ENCODE assay signal across 8 mouse cellular contexts in the genomic region with DNA sequence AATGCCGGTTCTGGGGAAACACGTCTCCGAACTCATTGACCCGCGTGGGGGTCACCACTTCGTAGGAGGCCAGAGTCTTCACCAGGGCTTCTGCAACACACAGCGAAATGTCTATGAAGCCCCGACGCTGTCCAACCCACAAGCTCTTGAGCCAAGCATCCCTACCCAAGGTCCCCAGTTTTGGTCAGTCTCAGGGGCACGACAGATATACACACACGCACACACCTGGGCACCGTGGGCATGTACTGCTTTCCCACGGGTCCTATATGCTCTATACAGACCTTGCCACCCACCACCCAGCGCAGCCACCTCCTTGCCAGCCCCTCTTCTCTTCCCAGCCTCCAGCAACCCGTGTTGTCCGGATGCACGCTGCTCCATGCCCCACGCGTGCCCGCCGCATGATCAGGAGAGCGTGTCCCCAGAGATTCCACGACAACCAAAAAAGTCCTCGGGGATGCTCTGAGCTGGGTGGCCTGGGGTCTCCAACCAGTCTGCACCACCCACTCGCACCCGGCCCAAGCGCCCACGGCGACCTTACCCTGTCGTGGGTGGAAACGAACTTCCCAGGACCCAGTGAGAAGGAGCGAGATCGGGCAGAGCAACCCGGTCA.
A peak's percentile ranks its signal among the peaks of the same experiment; 100 is the strongest.
DNase-seq lines count a peak whose midpoint lies in the region; ATAC-seq and TF ChIP-seq lines count a peak whose summit lies in the region.

No protein-coding gene starts in this region.

- H3K4me2 ChIP-seq in heart, embryonic 12.5 days = peak overlapping the region; percentile 99
- H3K4me2 ChIP-seq in liver, embryonic 14.5 days (ENCODE audit: low read depth) = peak overlapping the region; percentile 67
- peak overlapping the region; percentile 98 for H3K4me2 ChIP-seq in stomach, embryonic 16.5 days (ENCODE audit: low read depth, low read length)

- H3K9ac ChIP-seq in heart, embryonic 12.5 days = peak overlapping the region; percentile 79
- H3K9ac ChIP-seq in liver, embryonic 14.5 days (replicated peaks) = no peak overlapping the region
- peak overlapping the region; percentile 75 for H3K9ac ChIP-seq in stomach, embryonic 16.5 days (ENCODE audit: low read length)

- TF ChIP-seq CTCF in liver, embryonic 14.5 days (IDR thresholded peaks at IDR 0.05; ENCODE audit: low read depth) = no peak

- no peak for TF ChIP-seq EP300 in liver, embryonic 14.5 days (IDR thresholded peaks at IDR 0.05; ENCODE audit: low read depth)

- peak; percentile 58 for ATAC-seq in heart, embryonic 12.5 days (ENCODE audit: insufficient number of reproducible peaks, low FRiP score)
- ATAC-seq in liver, embryonic 14.5 days (ENCODE audit: insufficient read depth) = peak; percentile 19; the same call in 1 of the 2 replicates
- ATAC-seq in stomach, embryonic 16.5 days (ENCODE audit: insufficient read depth, low FRiP score) = no peak; the same call in 1 of the 2 replicates

- DNase-seq in left cerebral cortex, postnatal 36 days (ENCODE audit: low spot score in 2 of 2) = peak; percentile 18 to 34
- no peak for DNase-seq in left cerebral cortex, adult 9 months (ENCODE audit: low spot score in 2 of 2)
- DNase-seq in embryo, embryonic 11.5 days (ENCODE audit: low read depth, low spot score) = peak; percentile 2
- no peak for DNase-seq in liver, embryonic 14.5 days (ENCODE audit: low read depth in 3 of 3, low spot score in 3 of 3)
- DNase-seq in adrenal gland, postnatal 10 days = no peak
- DNase-seq in yolk sac, embryonic 10.5 days (ENCODE audit: low spot score) = no peak

- H3K4me3 ChIP-seq in heart, embryonic 12.5 days = peak overlapping the region; percentile 81
- peak overlapping the region; percentile 17 to 50 for H3K4me3 ChIP-seq in liver, embryonic 14.5 days (ENCODE audit: insufficient read depth in 1 of 2, low read depth in 2 of 2, low read length in 2 of 2)
- H3K4me3 ChIP-seq in stomach, embryonic 16.5 days (replicated peaks; ENCODE audit: low read length) = peak overlapping the region; percentile 68

- H3K9me3 ChIP-seq in heart, embryonic 12.5 days (replicated peaks) = no peaks in the 10 kb centered on the region
- no peaks in the 10 kb centered on the region for H3K9me3 ChIP-seq in liver, embryonic 14.5 days (ENCODE audit: control insufficient read depth, low read length)
- H3K9me3 ChIP-seq in stomach, embryonic 16.5 days (replicated peaks; ENCODE audit: control insufficient read depth, low read length) = no peaks in the 10 kb centered on the region

- H3K4me1 ChIP-seq in heart, embryonic 12.5 days (replicated peaks) = peaks cover 11% of the 10 kb centered on the region
- H3K4me1 ChIP-seq in liver, embryonic 14.5 days (replicated peaks; ENCODE audit: control insufficient read depth in 2 of 2, insufficient read depth in 2 of 2, low read length in 1 of 2) = no peaks in the 10 kb centered on the region
- H3K4me1 ChIP-seq in stomach, embryonic 16.5 days (ENCODE audit: control insufficient read depth, insufficient read depth, low read length) = peaks cover 8% of the 10 kb centered on the region

- H3K27ac ChIP-seq in heart, embryonic 12.5 days (ENCODE audit: poor library complexity, severe bottlenecking) = no peak overlapping the region
- H3K27ac ChIP-seq in liver, embryonic 14.5 days = no peak overlapping the region
- no peak overlapping the region for H3K27ac ChIP-seq in stomach, embryonic 16.5 days (ENCODE audit: low read length)

- H3K27me3 ChIP-seq in heart, embryonic 12.5 days (replicated peaks) = peaks cover 35% of the 10 kb centered on the region
- peaks cover 26% of the 10 kb centered on the region for H3K27me3 ChIP-seq in liver, embryonic 14.5 days (ENCODE audit: control insufficient read depth, insufficient read depth, low read length)
- 0 out of 2 replicates have a peak, but pooled peaks cover 8% of the 10 kb centered on the region for H3K27me3 ChIP-seq in stomach, embryonic 16.5 days (ENCODE audit: control insufficient read depth, insufficient read depth, low read length)

- intact Hi-C loops in left cerebral cortex, postnatal 36 days (cut with DNase I) = no loop called here

- WGBS in heart, embryonic 12.5 days = 3% methylated on average over 34 of the region's 34 CpGs
- WGBS in liver, embryonic 14.5 days (ENCODE audit: insufficient replicate concordance) = 3% methylated on average over 34 of the region's 34 CpGs
- WGBS in stomach, embryonic 16.5 days = 2% methylated on average over 34 of the region's 34 CpGs

- H3K36me3 ChIP-seq in heart, embryonic 12.5 days = no peaks in the 10 kb centered on the region
- no peaks in the 10 kb centered on the region for H3K36me3 ChIP-seq in liver, embryonic 14.5 days (replicated peaks; ENCODE audit: control insufficient read depth, insufficient read depth, low read depth)
- no peaks in the 10 kb centered on the region for H3K36me3 ChIP-seq in stomach, embryonic 16.5 days (ENCODE audit: control insufficient read depth, insufficient read depth, low read length)

Comparison
In these comparisons a context has a peak if more than half of its experiments do, and no peak if none do; other contexts are left out.
1. DNase-seq: peak in left cerebral cortex, postnatal 36 days (2 of 2) and embryo, embryonic 11.5 days (single experiment); none in left cerebral cortex, adult 9 months (0 of 2), liver, embryonic 14.5 days (0 of 3), adrenal gland, postnatal 10 days (single experiment) and yolk sac, embryonic 10.5 days (single experiment).
2. Peak in every context shown above with its lines, with median percentiles within 50 percentile points of each other: H3K4me2 ChIP-seq and H3K4me3 ChIP-seq.